Mouse (Mus musculus) kidney, adult 18-20 months (tissue): ENCODE measurements around the gene Rnf114.

Experiments used
- DNase-seq: peaks from one replicate; pipeline ENCODE4 v3.0.0; 2021

Gene Rnf114

GRCm38 (mm10) chr2:167506546-167507260 lies 14.3 kb downstream of the Rnf114 start:
- no peak for DNase-seq

- DNase-seq: no peak
These were observed 15.4 kb downstream of the Rnf114 start for GRCm38 (mm10) chr2:167507719-167508385.

GRCm38 (mm10) chr2:167508569-167508968 lies 16.1 kb downstream of the Rnf114 start:
- no peak for DNase-seq

- no peak for DNase-seq
These were observed 18.0 kb downstream of the Rnf114 start for GRCm38 (mm10) chr2:167510485-167510884.

- DNase-seq: no peak
These were observed 19.9 kb downstream of the Rnf114 start for GRCm38 (mm10) chr2:167512365-167512764.

- DNase-seq: no peak
These were observed 20.5 kb downstream of the Rnf114 start for GRCm38 (mm10) chr2:167512970-167513369.

GRCm38 (mm10) chr2:167514641-167515040 lies 22.2 kb downstream of the Rnf114 start:
- no peak for DNase-seq

GRCm38 (mm10) chr2:167515688-167516087 lies 23.2 kb downstream of the Rnf114 start:
- no peak for DNase-seq

- DNase-seq: no peak
These were observed 27.3 kb downstream of the Rnf114 start for GRCm38 (mm10) chr2:167519606-167520252.

GRCm38 (mm10) chr2:167528278-167528677 lies 35.8 kb downstream of the Rnf114 start:
- peak; percentile 22 for DNase-seq

GRCm38 (mm10) chr2:167529935-167530513 lies 37.6 kb downstream of the Rnf114 start:
- DNase-seq: no peak

- no peak for DNase-seq
These were observed 38.1 kb downstream of the Rnf114 start for GRCm38 (mm10) chr2:167530536-167530935.

- peak; percentile 60 for DNase-seq
These were observed 39.7 kb downstream of the Rnf114 start for GRCm38 (mm10) chr2:167532131-167532530.

- no peak for DNase-seq
These were observed 41.4 kb downstream of the Rnf114 start for GRCm38 (mm10) chr2:167533880-167534279.

- no peak for DNase-seq
These were observed 44.0 kb downstream of the Rnf114 start for GRCm38 (mm10) chr2:167536320-167536945.

- DNase-seq: peak; percentile 92
These were observed 45.2 kb downstream of the Rnf114 start, which contains the start of gene Snai1 for GRCm38 (mm10) chr2:167537476-167538297. Snai1 (plus strand) TSS chr2:167538195.

- no peak for DNase-seq
These were observed 46.3 kb downstream of the Rnf114 start for GRCm38 (mm10) chr2:167538671-167539306.

GRCm38 (mm10) chr2:167539536-167540476 lies 47.4 kb downstream of the Rnf114 start:
- no peak for DNase-seq

- DNase-seq: no peak
These were observed 48.1 kb downstream of the Rnf114 start for GRCm38 (mm10) chr2:167540477-167541110.

- no peak for DNase-seq
These were observed 48.9 kb downstream of the Rnf114 start for GRCm38 (mm10) chr2:167541324-167541723.
